Mouse (Mus musculus) liver, postnatal 0 days (tissue): Measurements from ENCODE around the gene Lmna.

Experiments used
- CTCF ChIP-seq: sonication (generic); IDR thresholded peaks from 2 replicates; pipeline ENCODE4 v1.5.1; 2016; ENCODE audit warnings: antibody characterized with exemption, low read depth
- EP300 ChIP-seq: IDR thresholded peaks from 2 replicates; pipeline ENCODE4 v1.6.1; 2016; ENCODE audit warnings: antibody characterized with exemption, low read depth, mild to moderate bottlenecking

DNA sequence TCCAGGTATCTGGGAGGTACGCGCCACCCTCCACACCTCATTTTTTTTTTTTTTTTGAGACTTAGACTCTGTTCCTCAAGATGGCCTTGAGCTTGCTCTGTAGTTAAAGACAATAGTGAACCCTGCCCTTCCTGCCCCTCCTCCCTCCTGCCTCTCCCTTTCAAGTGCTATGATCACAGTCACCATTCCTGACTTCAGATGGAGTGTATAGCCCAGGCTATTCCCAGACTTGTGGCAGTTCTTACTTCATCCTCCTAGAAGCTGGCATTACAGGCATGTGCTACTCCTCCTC lies 5.3 kb upstream of the Lmna start:
- TF ChIP-seq CTCF (no peak), EP300 (no peak)
